Mouse (Mus musculus) thymus, adult 2 months (tissue): ENCODE data around the gene Insig1. TPM values are rescaled to one million over a fixed set of nuclear protein-coding genes. Genes with fewer than 3 reads are reported as not detected.

ENCODE experiments used
- DNase-seq: peaks from one replicate; pipeline ENCODE4 v3.0.0; 2021
- H3K27ac ChIP-seq: fragments of 200-500 bp; 2 replicates; pipeline ENCODE4 v1.5.1; 2012; ENCODE audit warnings: low read length, control low read depth; ENCODE audit not compliant: control insufficient read depth, insufficient read depth
- H3K27me3 ChIP-seq: fragments of 200-500 bp; 2 replicates; pipeline ENCODE4 v1.6.1; 2012; ENCODE audit warnings: mild to moderate bottlenecking, low read length, moderate library complexity, mixed read lengths; ENCODE audit not compliant: control insufficient read depth, insufficient read depth
- H3K36me3 ChIP-seq: fragments of 200-500 bp; 2 replicates; pipeline ENCODE4 v1.6.1; 2012; ENCODE audit warnings: mild to moderate bottlenecking, low read length, moderate library complexity; ENCODE audit not compliant: control insufficient read depth, insufficient read depth
- H3K4me1 ChIP-seq: fragments of 200-500 bp; replicated peaks from 2 replicates; pipeline ENCODE4 v1.6.1; 2012; ENCODE audit warnings: low read length; ENCODE audit not compliant: control insufficient read depth, insufficient read depth
- H3K4me3 ChIP-seq: fragments of 200-500 bp; 2 replicates; pipeline ENCODE4 v1.5.1; 2012; ENCODE audit warnings: mild to moderate bottlenecking, low read length, control low read depth, moderate library complexity; ENCODE audit not compliant: control insufficient read depth, insufficient read depth
- CTCF ChIP-seq: fragments of 200-500 bp; IDR thresholded peaks from 2 replicates; pipeline ENCODE4 v1.5.1; 2012; ENCODE audit warnings: mild to moderate bottlenecking, control low read depth, low read length, moderate library complexity, borderline replicate concordance; ENCODE audit not compliant: control insufficient read depth, poor library complexity, insufficient read depth; ENCODE audit errors: extremely low read depth
- POLR2A ChIP-seq: fragments of 200-500 bp; IDR thresholded peaks from 2 replicates; pipeline ENCODE4 v1.6.1; 2012; ENCODE audit warnings: mild to moderate bottlenecking, low read length, control low read depth, moderate library complexity; ENCODE audit not compliant: control insufficient read depth, poor library complexity, insufficient read depth; ENCODE audit errors: extremely low read depth
- WGBS: fragments of 180-500 bp; shearing (Covaris S2); methylation state at CpG from one replicate; pipeline ENCODE4 v1.1.7; 2018; 5-methylcytosine and 5-hydroxymethylcytosine counted together
- polyA plus RNA-seq: library from polyadenylated mRNA; depleted of rRNA; stranded (reverse); fragments of >200 nt; gene quantifications from 2 replicates; pipeline ENCODE4 v1.2.3, GENCODE M21; 2012; rRNA removed

Insig1 gene
- polyA plus RNA-seq = 39.6 and 51.7 TPM in 2 replicates

- DNase-seq = peak; percentile 97
- Histone ChIP-seq H3K36me3 (peaks cover 7% of the 10 kb centered on the region; the same call in 1 of the 2 replicates), H3K27ac (peak within 1 kb of the TSS; percentile 39), H3K4me1 (peaks cover 16% of the 10 kb centered on the region), H3K27me3 (no peaks in the 10 kb centered on the region; the same call in 1 of the 2 replicates), H3K4me3 (peak within 1 kb of the TSS; percentile 83)
- TF ChIP-seq CTCF (0 out of 2 replicates have a peak, but pooled peaks have one; percentile 41), POLR2A (peak; percentile 98)
- WGBS = 1% methylated on average over 64 of the region's 64 CpGs
Measured at GRCm38 (mm10) chr5:28070828-28071455, at the start of gene Insig1. Gene Insig1 (plus strand): TSS chr5:28071363.

GRCm38 (mm10) chr5:28023452-28023851, 47.7 kb upstream of the Insig1 start:
- Histone ChIP-seq H3K4me3 (no peak overlapping the region), H3K27ac (no peak overlapping the region), H3K4me1 (no peaks in the 10 kb centered on the region), H3K27me3 (no peaks in the 10 kb centered on the region), H3K36me3 (no peaks in the 10 kb centered on the region)
- no peak for DNase-seq
- WGBS = 73% methylated on average over 2 of the region's 2 CpGs
- TF ChIP-seq CTCF = no peak
- no peak for TF ChIP-seq POLR2A

GRCm38 (mm10) chr5:28031577-28032236, 39.5 kb upstream of the Insig1 start:
- H3K4me3 ChIP-seq = no peak overlapping the region
- no peak for DNase-seq
- H3K4me1 ChIP-seq = no peaks in the 10 kb centered on the region
- 90% methylated on average over 3 of the region's 3 CpGs for WGBS
- TF ChIP-seq CTCF = no peak
- TF ChIP-seq POLR2A = no peak
- no peaks in the 10 kb centered on the region for H3K27me3 ChIP-seq
- H3K27ac ChIP-seq = no peak overlapping the region
- no peaks in the 10 kb centered on the region for H3K36me3 ChIP-seq

GRCm38 (mm10) chr5:28032866-28033265, 38.3 kb upstream of the Insig1 start:
- DNase-seq = no peak

GRCm38 (mm10) chr5:28033281-28033680, 37.9 kb upstream of the Insig1 start:
- no peak overlapping the region for H3K4me3 ChIP-seq
- H3K4me1 ChIP-seq = no peaks in the 10 kb centered on the region; the same call in 1 of the 2 replicates
- no peak for DNase-seq
- 96% methylated on average over 5 of the region's 5 CpGs for WGBS
- no peaks in the 10 kb centered on the region for H3K27me3 ChIP-seq
- TF ChIP-seq CTCF = no peak
- no peak for TF ChIP-seq POLR2A
- no peak overlapping the region for H3K27ac ChIP-seq
- no peaks in the 10 kb centered on the region for H3K36me3 ChIP-seq

More at GRCm38 (mm10) chr5:28032866-28033265, 38.3 kb upstream of the Insig1 start:
- Histone ChIP-seq H3K27ac (no peak overlapping the region), H3K4me3 (no peak overlapping the region), H3K36me3 (no peaks in the 10 kb centered on the region), H3K4me1 (no peaks in the 10 kb centered on the region), H3K27me3 (no peaks in the 10 kb centered on the region)
- WGBS = 93% methylated on average over 10 of the region's 10 CpGs
- TF ChIP-seq CTCF = no peak
- TF ChIP-seq POLR2A = no peak

GRCm38 (mm10) chr5:28033826-28034225, 37.3 kb upstream of the Insig1 start:
- WGBS = 89% methylated on average over 5 of the region's 5 CpGs
- Histone ChIP-seq H3K36me3 (no peaks in the 10 kb centered on the region), H3K27ac (no peak overlapping the region), H3K27me3 (no peaks in the 10 kb centered on the region), H3K4me1 (no peaks in the 10 kb centered on the region; the same call in 1 of the 2 replicates), H3K4me3 (no peak overlapping the region)
- DNase-seq = no peak
- TF ChIP-seq CTCF = no peak
- TF ChIP-seq POLR2A = no peak

- DNase-seq = no peak
Measured at GRCm38 (mm10) chr5:28036011-28036410, 35.2 kb upstream of the Insig1 start.

More at GRCm38 (mm10) chr5:28036011-28036410, 35.2 kb upstream of the Insig1 start:
- no peaks in the 10 kb centered on the region; the same call in 1 of the 2 replicates for H3K4me1 ChIP-seq
- 87% methylated on average over 1 of the region's 1 CpGs for WGBS
- no peak overlapping the region for H3K27ac ChIP-seq
- H3K4me3 ChIP-seq = no peak overlapping the region
- no peak for TF ChIP-seq POLR2A
- no peak for TF ChIP-seq CTCF
- no peaks in the 10 kb centered on the region for H3K36me3 ChIP-seq
- H3K27me3 ChIP-seq = no peaks in the 10 kb centered on the region
